Mouse (Mus musculus) CH12.LX (cell line): ENCODE results near the gene Dync2li1. TPM values are rescaled to one million over a fixed set of nuclear protein-coding genes. Genes with fewer than 3 reads are reported as not detected.

Experiments
- DNase-seq: peaks from one replicate; pipeline ENCODE4 v3.0.0-alpha.2; 2013; ENCODE audit errors: extremely low read depth
- H3K27ac ChIP-seq: 2 replicates; pipeline ENCODE4 v1.5.1; 2012; ENCODE audit warnings: low read depth, mild to moderate bottlenecking, control low read depth, moderate library complexity; ENCODE audit not compliant: insufficient read depth
- H3K27me3 ChIP-seq: replicated peaks from 2 replicates; pipeline ENCODE3; 2012; ENCODE audit warnings: inconsistent platforms
- H3K36me3 ChIP-seq, 2 experiments: replicated peaks in 1 of 2; 2 replicates each; pipeline versions ENCODE3 to v1.6.1; 2012; ENCODE audit warnings: inconsistent platforms in 1 of 2, low read length in 1 of 2, mild to moderate bottlenecking in 1 of 2, mixed read lengths in 1 of 2, moderate library complexity in 1 of 2; ENCODE audit not compliant: control insufficient read depth in 1 of 2, insufficient read depth in 1 of 2
- H3K4me1 ChIP-seq, 2 experiments: 2 replicates each; pipeline ENCODE4 v1.6.1; 2012; ENCODE audit warnings: inconsistent platforms in 1 of 2, moderate library complexity in 1 of 2; ENCODE audit not compliant: insufficient read depth in 2 of 2, control insufficient read depth in 1 of 2
- H3K4me2 ChIP-seq: 2 replicates; pipeline ENCODE4 v1.6.1; 2012; ENCODE audit warnings: low read depth, mild to moderate bottlenecking, control low read depth; ENCODE audit not compliant: poor library complexity, insufficient read depth, severe bottlenecking
- H3K4me3 ChIP-seq, 3 experiments: fragments of 150-350 bp in 1 of 3; sonication (generic) in 1 of 3; replicated peaks in 1 of 3; 2 replicates each; pipeline versions ENCODE3 to v1.5.1; 2011 to 2012; ENCODE audit warnings: low read depth in 2 of 3, low read length in 2 of 3, mild to moderate bottlenecking in 2 of 3, moderate library complexity in 2 of 3, control low read depth in 1 of 3, improper control_type of control experiment in 1 of 3, inconsistent platforms in 1 of 3, mixed read lengths in 1 of 3; ENCODE audit not compliant: poor library complexity in 1 of 3
- H3K79me2 ChIP-seq: replicated peaks from 2 replicates; pipeline ENCODE4 v1.6.1; 2012; ENCODE audit warnings: mild to moderate bottlenecking, moderate library complexity; ENCODE audit not compliant: control insufficient read depth, poor library complexity, insufficient read depth, severe bottlenecking; ENCODE audit errors: extremely low read depth
- H3K9ac ChIP-seq: 2 replicates; pipeline ENCODE4 v1.6.1; 2012; ENCODE audit warnings: low read depth, mild to moderate bottlenecking, control low read depth, moderate library complexity; ENCODE audit not compliant: insufficient read depth
- H3K9me3 ChIP-seq: replicated peaks from 2 replicates; pipeline ENCODE3; 2012; ENCODE audit warnings: low read length, inconsistent platforms, mixed read lengths
- CTCF ChIP-seq, 2 experiments: IDR thresholded peaks in 1 of 2; conservative IDR thresholded peaks in 1 of 2; 2 replicates each; pipeline ENCODE4 v1.5.1; 2011 to 2012; ENCODE audit warnings: low read depth in 2 of 2, low read length in 2 of 2, improper control_type of control experiment in 1 of 2, inconsistent platforms in 1 of 2, mild to moderate bottlenecking in 1 of 2, moderate library complexity in 1 of 2
- ELF1 ChIP-seq: IDR thresholded peaks from 2 replicates; pipeline ENCODE4 v1.6.1; 2014; ENCODE audit warnings: low read depth, mild to moderate bottlenecking, inconsistent platforms, low read length, improper control_type of control experiment
- EP300 ChIP-seq: IDR thresholded peaks from 2 replicates; pipeline ENCODE4 v1.6.1; 2011; ENCODE audit warnings: low read length, improper control_type of control experiment
- ETS1 ChIP-seq: conservative IDR thresholded peaks from 2 replicates; pipeline ENCODE4 v1.6.1; 2012; ENCODE audit warnings: low read depth, mild to moderate bottlenecking, inconsistent platforms, low read length, improper control_type of control experiment, moderate library complexity
- GABPA ChIP-seq: IDR thresholded peaks from 2 replicates; pipeline ENCODE4 v1.6.1; 2012; ENCODE audit warnings: low read depth, low read length, improper control_type of control experiment, inconsistent platforms; ENCODE audit not compliant: insufficient replicate concordance
- IRF4 ChIP-seq: IDR thresholded peaks from 2 replicates; pipeline ENCODE4 v1.6.1; 2014; ENCODE audit warnings: low read depth, mild to moderate bottlenecking, inconsistent platforms, low read length, improper control_type of control experiment
- JUND ChIP-seq: conservative IDR thresholded peaks from 2 replicates; pipeline ENCODE4 v1.6.1; 2011; ENCODE audit warnings: low read depth, low read length, improper control_type of control experiment
- KAT2A ChIP-seq: IDR thresholded peaks from 2 replicates; pipeline ENCODE4 v1.6.1; 2012; ENCODE audit warnings: low read length, improper control_type of control experiment, inconsistent platforms; ENCODE audit not compliant: insufficient replicate concordance
- MAFK ChIP-seq: IDR thresholded peaks from 2 replicates; pipeline ENCODE4 v1.6.1; 2011; ENCODE audit warnings: low read length, improper control_type of control experiment; ENCODE audit not compliant: insufficient replicate concordance
- MAX ChIP-seq: IDR thresholded peaks from 2 replicates; pipeline ENCODE4 v1.6.1; 2011; ENCODE audit warnings: low read length, improper control_type of control experiment
- MXI1 ChIP-seq: IDR thresholded peaks from 2 replicates; pipeline ENCODE4 v1.6.1; 2011; ENCODE audit warnings: mild to moderate bottlenecking, low read depth, low read length, improper control_type of control experiment
- NELFE ChIP-seq: IDR thresholded peaks from 2 replicates; pipeline ENCODE4 v1.6.1; 2011; ENCODE audit warnings: low read depth, low read length, improper control_type of control experiment
- PAX5 ChIP-seq: IDR thresholded peaks from 2 replicates; pipeline ENCODE4 v1.6.1; 2012; ENCODE audit warnings: low read length, inconsistent platforms, mixed read lengths
- POLR2A ChIP-seq: IDR thresholded peaks from 2 replicates; pipeline ENCODE4 v1.6.1; 2011; ENCODE audit warnings: low read depth, mild to moderate bottlenecking, improper control_type of control experiment, low read length
- TBP ChIP-seq: conservative IDR thresholded peaks from 2 replicates; pipeline ENCODE4 v1.6.1; 2011; ENCODE audit warnings: low read depth, low read length, improper control_type of control experiment
- USF2 ChIP-seq: conservative IDR thresholded peaks from 2 replicates; pipeline ENCODE4 v1.6.1; 2011; ENCODE audit warnings: low read depth, low read length, improper control_type of control experiment
- ZKSCAN1 ChIP-seq: IDR thresholded peaks from 2 replicates; pipeline ENCODE4 v1.6.1; 2012; ENCODE audit warnings: low read depth, inconsistent platforms, low read length, improper control_type of control experiment, borderline replicate concordance
- ZNF384 ChIP-seq: IDR thresholded peaks from 2 replicates; pipeline ENCODE4 v1.6.1; 2012; ENCODE audit warnings: low read depth, low read length, improper control_type of control experiment, inconsistent platforms
- dilution Hi-C: fragments of 300-500 bp; cut with MboI; formaldehyde crosslinking; loops from 2 replicates; pipeline ENCODE4 v1.14.3; 2020; ENCODE audit warnings: low sequenced_read_pairs; ENCODE audit not compliant: extremely low pct_unique_long_range_greater_than_20kb, extremely low pct_ligation_motif_present
- in situ Hi-C: fragments of 300-500 bp; cut with MboI; formaldehyde crosslinking; loops from 3 replicates; pipeline ENCODE4 v1.14.3; 2019; ENCODE audit warnings: low sequenced_read_pairs, low pct_ligation_motif_present, low pct_unique_long_range_greater_than_20kb, mixed read lengths
- polyA plus RNA-seq: library from polyadenylated mRNA; unstranded; fragments of >175 nt; gene quantifications from 2 replicates; pipeline ENCODE4 v1.2.1, GENCODE M21; 2012; ENCODE audit warnings: low read depth; ENCODE audit not compliant: insufficient read length
- total RNA-seq, 2 experiments: library from RNA; depleted of rRNA; stranded (reverse); fragments of 300-350 nt in 1 of 2; fragments of >200 nt in 1 of 2; gene quantifications; 2 replicates each; pipeline ENCODE4 v1.2.3; 2012 to 2014

The Dync2li1 gene
- total and polyA plus RNA-seq, 3 experiments: 7.6 to 12.3 (median 11.7) TPM

DNA sequence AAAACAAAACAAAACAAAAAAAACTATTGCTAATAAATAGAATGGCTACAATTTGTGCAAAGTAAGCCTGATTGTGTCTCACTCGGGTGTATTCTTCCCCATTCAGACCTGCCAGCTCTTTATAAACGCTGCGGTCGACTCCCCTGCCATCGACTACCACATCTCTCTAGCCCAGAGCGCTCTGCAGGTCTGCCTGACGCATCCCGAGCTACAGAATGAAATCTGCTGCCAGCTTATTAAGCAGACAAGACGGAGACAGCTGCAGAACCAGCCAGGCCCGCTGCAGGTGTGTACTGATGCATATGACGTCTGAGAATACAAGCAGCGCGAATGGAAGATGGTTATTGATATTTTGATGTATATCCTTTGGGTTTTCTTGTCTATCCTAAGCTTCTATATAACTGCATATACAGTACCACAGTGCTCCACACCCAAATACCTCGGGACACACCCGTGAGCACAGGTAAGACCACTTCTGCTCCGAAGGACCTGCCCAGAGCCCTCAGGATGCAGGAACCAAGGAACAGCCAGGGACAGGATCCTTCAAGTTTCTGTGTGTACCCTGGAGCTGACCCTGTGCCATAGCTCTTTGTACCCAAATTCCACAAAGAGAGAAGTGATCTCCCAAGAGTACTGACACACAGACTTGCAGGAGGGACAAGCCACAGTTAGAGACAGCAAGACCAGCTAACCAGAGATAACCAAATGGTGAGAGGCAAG lies 34.7 kb upstream of the Dync2li1 start:
- H3K4me1 ChIP-seq: no peaks in the 10 kb centered on the region
- in situ Hi-C loops: no loop called here
- H3K27ac ChIP-seq: no peak overlapping the region
- no peaks in the 10 kb centered on the region for H3K27me3 ChIP-seq
- H3K79me2 ChIP-seq: no peaks in the 10 kb centered on the region
- H3K4me3 ChIP-seq: no peak overlapping the region
- H3K36me3 ChIP-seq: no peaks in the 10 kb centered on the region
- dilution Hi-C loops: no loop called here
- TF ChIP-seq POLR2A (no peak), JUND (no peak)
- H3K4me2 ChIP-seq: no peak overlapping the region
- no peaks in the 10 kb centered on the region for H3K9me3 ChIP-seq
- no peak for DNase-seq
- no peak overlapping the region for H3K9ac ChIP-seq

DNA sequence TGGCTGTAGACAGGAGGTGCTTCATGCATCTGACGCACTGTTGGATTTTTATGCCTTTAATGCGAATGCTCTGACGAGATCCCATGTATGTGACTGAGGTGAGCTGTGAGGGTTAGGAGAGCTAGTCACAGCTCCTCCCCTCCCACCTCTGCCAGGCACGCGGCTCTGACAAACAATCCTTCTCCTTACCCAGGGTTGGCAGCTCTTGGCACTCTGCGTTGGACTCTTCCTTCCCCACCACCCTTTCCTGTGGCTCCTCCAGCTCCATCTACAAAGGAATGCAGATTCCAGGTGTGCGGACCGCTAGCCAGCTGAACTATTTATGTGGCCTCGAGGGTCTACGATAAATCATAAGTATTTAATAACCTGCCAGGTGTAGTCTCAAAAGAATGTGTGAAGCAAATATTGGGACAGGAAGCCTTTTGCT lies 30.3 kb upstream of the Dync2li1 start:
- H3K4me1 ChIP-seq: no peaks in the 10 kb centered on the region
- H3K9me3 ChIP-seq: no peaks in the 10 kb centered on the region
- H3K4me3 ChIP-seq: no peak overlapping the region
- H3K27ac ChIP-seq: no peak overlapping the region
- no peaks in the 10 kb centered on the region for H3K79me2 ChIP-seq
- TF ChIP-seq EP300 (no peak), ZKSCAN1 (no peak), NELFE (no peak), IRF4 (no peak), MAX (no peak), ETS1 (no peak), ZNF384 (no peak), ELF1 (no peak), MAFK (no peak), JUND (no peak), PAX5 (no peak), CTCF (conservative IDR thresholded peaks at IDR 0.05 in 1 of 2, IDR thresholded peaks at IDR 0.05 in 1 of 2; ENCODE audit: low read depth in 2 of 2, low read length in 2 of 2) (no peak), TBP (no peak), USF2 (no peak), MXI1 (no peak), GABPA (no peak), KAT2A (no peak)
- H3K9ac ChIP-seq: no peak overlapping the region
- no peaks in the 10 kb centered on the region for H3K36me3 ChIP-seq
- in situ Hi-C loops (no loop called here), dilution Hi-C loops (no loop called here)
- H3K4me2 ChIP-seq: no peak overlapping the region
- H3K27me3 ChIP-seq: no peaks in the 10 kb centered on the region
- DNase-seq: no peak
